Mouse (Mus musculus) MEL (cell line): Measurements from ENCODE around the gene Plxdc1. TPM values are rescaled to one million over a fixed set of nuclear protein-coding genes. Genes with fewer than 3 reads are reported as not detected.

ENCODE experiments used
- DNase-seq: peaks from one replicate; pipeline ENCODE4 v3.0.0; 2011; ENCODE audit warnings: low read depth, low spot score
- H3K27ac ChIP-seq: 2 replicates; pipeline ENCODE4 v1.5.1; 2012; ENCODE audit warnings: low read depth, mild to moderate bottlenecking, control low read depth, low read length, moderate library complexity; ENCODE audit not compliant: control insufficient read depth
- H3K27me3 ChIP-seq, 2 experiments: fragments of 150-350 bp in 1 of 2; sonication (generic) in 1 of 2; 2 replicates each; pipeline ENCODE4 v1.6.1; 2012; ENCODE audit warnings: low read length in 2 of 2, mild to moderate bottlenecking in 2 of 2, improper control_type of control experiment in 1 of 2, moderate library complexity in 1 of 2; ENCODE audit not compliant: insufficient read depth in 2 of 2, control insufficient read depth in 1 of 2
- H3K36me3 ChIP-seq, 2 experiments: 2 replicates each; pipeline ENCODE4 v1.6.1; 2012 to 2014; ENCODE audit warnings: low read length in 2 of 2, improper control_type of control experiment in 1 of 2, inconsistent platforms in 1 of 2, mild to moderate bottlenecking in 1 of 2; ENCODE audit not compliant: insufficient read depth in 2 of 2, control insufficient read depth in 1 of 2
- H3K4me1 ChIP-seq, 2 experiments: fragments of 150-350 bp in 1 of 2; sonication (generic) in 1 of 2; 2 replicates each; pipeline ENCODE4 v1.6.1; 2012; ENCODE audit warnings: low read length in 2 of 2, improper control_type of control experiment in 1 of 2, mild to moderate bottlenecking in 1 of 2; ENCODE audit not compliant: insufficient read depth in 2 of 2, control insufficient read depth in 1 of 2
- H3K4me3 ChIP-seq, 2 experiments: fragments of 150-350 bp in 1 of 2; sonication (generic) in 1 of 2; 2 replicates each; pipeline ENCODE4 v1.5.1; 2012; ENCODE audit warnings: low read depth in 2 of 2, low read length in 2 of 2, mild to moderate bottlenecking in 2 of 2, moderate library complexity in 2 of 2, control low read depth in 1 of 2, improper control_type of control experiment in 1 of 2; ENCODE audit not compliant: control insufficient read depth in 1 of 2, insufficient read depth in 1 of 2
- H3K79me2 ChIP-seq: 2 replicates; pipeline ENCODE4 v1.6.1; 2012; ENCODE audit warnings: mild to moderate bottlenecking, low read length, moderate library complexity; ENCODE audit not compliant: control insufficient read depth, poor library complexity, insufficient read depth
- H3K9ac ChIP-seq: 2 replicates; pipeline ENCODE4 v1.6.1; 2012; ENCODE audit warnings: low read depth, mild to moderate bottlenecking, control low read depth, low read length, moderate library complexity; ENCODE audit not compliant: control insufficient read depth, poor library complexity, severe bottlenecking
- H3K9me3 ChIP-seq: fragments of 150-350 bp; sonication (generic); replicated peaks from 2 replicates; pipeline ENCODE4 v1.6.1; 2012; ENCODE audit warnings: mild to moderate bottlenecking, low read length, improper control_type of control experiment, moderate library complexity; ENCODE audit not compliant: insufficient read depth
- CHD1 ChIP-seq: IDR thresholded peaks from 2 replicates; pipeline ENCODE4 v1.6.1; 2012; ENCODE audit warnings: low read depth, mild to moderate bottlenecking, inconsistent platforms, low read length, improper control_type of control experiment
- CHD2 ChIP-seq: IDR thresholded peaks from 2 replicates; pipeline ENCODE4 v1.6.1; 2011; ENCODE audit warnings: low read length, improper control_type of control experiment
- CTCF ChIP-seq, 3 experiments: IDR thresholded peaks in 2 of 3; conservative IDR thresholded peaks in 1 of 3; 2 replicates each; pipeline ENCODE4 v1.5.1; 2011 to 2012; ENCODE audit warnings: low read length in 3 of 3, low read depth in 2 of 3, mild to moderate bottlenecking in 2 of 3, improper control_type of control experiment in 1 of 3, inconsistent platforms in 1 of 3, mixed read lengths in 1 of 3, moderate library complexity in 1 of 3; ENCODE audit not compliant: control insufficient read depth in 1 of 3, insufficient read depth in 1 of 3, poor library complexity in 1 of 3, severe bottlenecking in 1 of 3
- ELF1 ChIP-seq: IDR thresholded peaks from 2 replicates; pipeline ENCODE4 v1.6.1; 2014; ENCODE audit warnings: low read depth, mild to moderate bottlenecking, inconsistent platforms, low read length, improper control_type of control experiment, moderate library complexity
- EP300 ChIP-seq, 2 experiments: IDR thresholded peaks; 2 replicates each; pipeline ENCODE4 v1.6.1; 2011; ENCODE audit warnings: improper control_type of control experiment in 2 of 2, low read length in 2 of 2, low read depth in 1 of 2, mild to moderate bottlenecking in 1 of 2
- ETS1 ChIP-seq: IDR thresholded peaks from 2 replicates; pipeline ENCODE4 v1.6.1; 2012; ENCODE audit warnings: low read depth, mild to moderate bottlenecking, inconsistent platforms, low read length, improper control_type of control experiment, moderate library complexity
- GABPA ChIP-seq: IDR thresholded peaks from 2 replicates; pipeline ENCODE4 v1.6.1; 2012; ENCODE audit warnings: low read depth, mild to moderate bottlenecking, inconsistent platforms, low read length, improper control_type of control experiment, moderate library complexity
- GATA1 ChIP-seq: IDR thresholded peaks from 2 replicates; pipeline ENCODE4 v1.6.1; 2011; ENCODE audit warnings: low read depth, low read length, improper control_type of control experiment
- MAFK ChIP-seq: IDR thresholded peaks from 2 replicates; pipeline ENCODE4 v1.6.1; 2011; ENCODE audit warnings: low read depth, mild to moderate bottlenecking, low read length, improper control_type of control experiment, borderline replicate concordance
- MEF2A ChIP-seq: IDR thresholded peaks from 2 replicates; pipeline ENCODE4 v1.6.1; 2014; ENCODE audit warnings: low read depth, mild to moderate bottlenecking, inconsistent platforms, low read length, improper control_type of control experiment; ENCODE audit not compliant: poor library complexity, insufficient replicate concordance, severe bottlenecking; ENCODE audit errors: extremely low read depth
- MXI1 ChIP-seq: IDR thresholded peaks from 2 replicates; pipeline ENCODE4 v1.6.1; 2011; ENCODE audit warnings: mild to moderate bottlenecking, low read depth, low read length, improper control_type of control experiment
- POLR2AphosphoS5 ChIP-seq: IDR thresholded peaks from 2 replicates; pipeline ENCODE4 v1.6.1; 2012; ENCODE audit warnings: low read depth, borderline replicate concordance, mild to moderate bottlenecking, inconsistent platforms, low read length, moderate library complexity, mixed read lengths
- RAD21 ChIP-seq: IDR thresholded peaks from 2 replicates; pipeline ENCODE4 v1.6.1; 2011; ENCODE audit warnings: mild to moderate bottlenecking, low read depth, low read length, improper control_type of control experiment
- RCOR1 ChIP-seq: IDR thresholded peaks from 2 replicates; pipeline ENCODE4 v1.6.1; 2012; ENCODE audit warnings: low read depth, mild to moderate bottlenecking, inconsistent platforms, low read length, improper control_type of control experiment
- SMC3 ChIP-seq: IDR thresholded peaks from 2 replicates; pipeline ENCODE4 v1.6.1; 2011; ENCODE audit warnings: low read depth, low read length, improper control_type of control experiment
- TCF12 ChIP-seq: IDR thresholded peaks from 2 replicates; pipeline ENCODE4 v1.6.1; 2014; ENCODE audit warnings: low read depth, mild to moderate bottlenecking, inconsistent platforms, low read length, improper control_type of control experiment, moderate library complexity
- USF1 ChIP-seq: IDR thresholded peaks from 2 replicates; pipeline ENCODE4 v1.6.1; 2014; ENCODE audit warnings: low read depth, mild to moderate bottlenecking, inconsistent platforms, low read length, improper control_type of control experiment, moderate library complexity
- polyA plus RNA-seq, 2 experiments: library from polyadenylated mRNA; stranded (reverse) in 1 of 2; unstranded in 1 of 2; fragments of >175 nt in 1 of 2; fragments of >200 nt in 1 of 2; gene quantifications; 2 replicates each; pipeline versions ENCODE4 v1.2.1 to v1.2.4; 2012; ENCODE audit warnings: low replicate concordance in 2 of 2, low read depth in 1 of 2; ENCODE audit not compliant: insufficient read length in 2 of 2, insufficient read depth in 1 of 2, missing spikeins in 1 of 2
- total RNA-seq: library from RNA; depleted of rRNA; stranded (reverse); fragments of 300-350 nt; gene quantifications from 2 replicates; pipeline ENCODE4 v1.2.3, GENCODE M21; 2012

The Plxdc1 gene
- total and polyA plus RNA-seq, 3 experiments, result 13.1 to 24.5 TPM; not detected in 1

DNA sequence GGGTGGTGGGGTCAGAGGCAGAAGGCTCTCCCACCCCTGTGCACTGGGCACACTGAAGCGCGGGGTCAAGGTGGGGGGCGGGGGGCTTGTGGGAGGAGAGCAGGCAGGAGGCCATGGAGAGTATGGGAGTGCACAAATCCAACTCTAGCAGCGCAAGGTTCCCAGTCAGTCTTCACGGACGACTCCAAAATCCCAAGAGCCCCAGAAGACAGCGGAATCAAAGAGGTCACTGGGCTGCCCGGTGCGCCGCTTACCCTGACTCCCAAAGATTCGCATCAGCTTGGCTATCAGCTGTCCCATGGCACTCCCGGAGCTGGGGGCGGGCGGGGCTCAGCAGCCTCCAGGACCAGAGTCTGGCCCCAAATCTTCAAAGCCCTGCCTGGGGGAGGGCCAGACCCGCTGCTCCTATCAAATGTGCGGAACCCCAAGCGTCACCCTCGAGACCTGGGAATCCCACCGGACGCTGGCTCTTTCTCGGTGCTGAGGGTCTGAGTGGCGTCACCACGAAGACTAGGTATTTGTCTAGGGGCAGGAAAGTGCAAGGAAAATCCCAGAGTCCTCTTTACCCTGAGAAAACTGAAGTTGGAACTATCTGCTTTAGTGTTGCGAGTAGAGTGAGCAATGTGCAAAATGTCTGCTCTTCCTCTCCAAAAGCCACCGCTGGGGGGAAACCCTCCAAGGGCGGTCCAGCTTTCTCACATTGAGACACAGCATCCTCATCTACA lies 9.5 kb upstream of the Plxdc1 start, which contains the start of gene Arl5c:
Arl5c (minus strand) TSS at position 618 of the 725 bp plus-strand sequence.
- TF ChIP-seq TCF12 (no peak), RAD21 (no peak), SMC3 (no peak), POLR2AphosphoS5 (no peak), CHD2 (no peak), USF1 (no peak), MXI1 (no peak), RCOR1 (no peak), CHD1 (no peak), GATA1 (no peak), EP300 (IDR thresholded peaks at IDR 0.05; ENCODE audit: low read depth in 1 of 2, low read length in 2 of 2) (no peak), ELF1 (no peak), MAFK (no peak)
- H3K27me3 ChIP-seq, result no peaks in the 10 kb centered on the region
- no peak within 1 kb of the TSS for H3K9ac ChIP-seq
- H3K4me3 ChIP-seq, result no peak within 1 kb of the TSS
- H3K36me3 ChIP-seq, result peaks cover 0 to 8% of the 10 kb centered on the region in 2 experiments; a peak in 2 of 4 replicates
- H3K4me1 ChIP-seq, result peaks cover 8 to 30% of the 10 kb centered on the region in 2 experiments; a peak in 3 of 4 replicates
- no peaks in the 10 kb centered on the region for H3K79me2 ChIP-seq
- no peak within 1 kb of the TSS for H3K27ac ChIP-seq
- no peaks in the 10 kb centered on the region for H3K9me3 ChIP-seq
- no peak for DNase-seq

DNA sequence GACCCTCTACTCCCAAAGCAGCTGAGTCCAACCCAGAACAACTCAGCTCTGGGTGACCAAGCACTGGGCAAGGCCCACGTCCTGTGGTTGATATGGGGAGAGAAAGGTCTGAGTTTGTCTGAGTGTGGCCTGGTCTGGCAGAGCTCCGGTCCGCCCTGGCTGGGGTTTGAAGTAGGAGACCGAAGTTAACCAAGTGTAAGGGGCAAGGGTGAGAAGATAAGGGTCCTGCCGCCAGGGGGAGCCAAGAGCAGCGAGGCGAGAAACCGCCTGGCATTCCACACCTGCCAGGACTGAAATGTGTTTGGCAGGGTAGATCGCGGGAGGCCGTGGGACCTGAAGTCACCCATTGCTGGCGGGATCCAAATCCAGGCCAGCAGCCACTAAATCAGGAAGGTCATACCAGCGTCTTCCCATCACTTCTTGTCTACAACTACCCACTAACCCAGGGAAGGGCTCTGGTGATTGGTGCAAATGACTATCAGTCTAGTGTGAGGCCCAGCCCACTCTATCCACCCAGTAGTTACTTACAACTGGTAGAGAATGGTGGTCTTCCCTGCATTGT lies 8.4 kb upstream of the Plxdc1 start:
- Histone ChIP-seq H3K27ac (no peak overlapping the region), H3K4me3 (peak overlapping the region in 1 of 2 experiments; percentile 41; a peak in 3 of 4 replicates)
- peak; percentile 79 for DNase-seq

More for the DNA sequence above, 8.4 kb upstream of the Plxdc1 start:
- Histone ChIP-seq H3K27me3 (no peaks in the 10 kb centered on the region), H3K79me2 (no peaks in the 10 kb centered on the region), H3K4me1 (peaks cover 8 to 33% of the 10 kb centered on the region in 2 experiments; a peak in 3 of 4 replicates), H3K36me3 (peaks cover 0 to 12% of the 10 kb centered on the region in 2 experiments; a peak in 2 of 4 replicates), H3K9me3 (no peaks in the 10 kb centered on the region), H3K9ac (peak overlapping the region; percentile 42)
- TF ChIP-seq RAD21, result peak; percentile 23
- peak; percentile 29; the same call in 1 of the 2 replicates for TF ChIP-seq GATA1
- TF ChIP-seq ETS1, result no peak
- TF ChIP-seq GABPA, result no peak
- peak; percentile 62 to 88 (median 75) for TF ChIP-seq CTCF (IDR thresholded peaks at IDR 0.05 in 2 of 3, conservative IDR thresholded peaks at IDR 0.05 in 1 of 3; ENCODE audit: control insufficient read depth in 1 of 3, insufficient read depth in 1 of 3, low read depth in 2 of 3, low read length in 3 of 3, poor library complexity in 1 of 3, severe bottlenecking in 1 of 3)
- TF ChIP-seq SMC3, result peak; percentile 62
- no peak for TF ChIP-seq MEF2A
